Mouse (Mus musculus) adrenal gland, postnatal 14 days (tissue): ENCODE results near the gene A730049H05Rik. TPM values are rescaled to one million over a fixed set of nuclear protein-coding genes. Genes with fewer than 3 reads are reported as not detected.

Source experiments
- DNase-seq: peaks from one replicate; pipeline ENCODE4 v3.0.0; 2021; ENCODE audit warnings: mixed read lengths
- long read RNA-seq, 2 experiments: library from polyadenylated mRNA; stranded (forward); transcript quantifications; one replicate each; pipeline ENCODE4 v2.0.0; 2021
- total RNA-seq: library from RNA; stranded (reverse); gene quantifications from 2 replicates; pipeline ENCODE4 v1.2.3, GENCODE M21; 2021

A730049H05Rik gene
- 2.7 and 2.8 TPM in 2 replicates for total RNA-seq
- long read RNA-seq, experiment 1 = 0 reads
- long read RNA-seq, experiment 2, partial matches to known transcripts = 0 of 3 reads
- long read RNA-seq, experiment 2, other reads (novel, unspliced or antisense) = 2 of 3 reads

GRCm38 (mm10) chr6:92816311-92816751 lies at the start of gene A730049H05Rik:
Gene A730049H05Rik (plus strand): TSS chr6:92816478.
- no peak for DNase-seq

GRCm38 (mm10) chr6:92776356-92776755 lies 39.9 kb upstream of the A730049H05Rik start:
- peak; percentile 56 for DNase-seq

GRCm38 (mm10) chr6:92779140-92779934 lies 36.9 kb upstream of the A730049H05Rik start:
- DNase-seq = peak; percentile 71

- no peak for DNase-seq
Observed at GRCm38 (mm10) chr6:92779935-92780205, 36.4 kb upstream of the A730049H05Rik start.

- peak; percentile 36 for DNase-seq
Observed at GRCm38 (mm10) chr6:92781446-92781845, 34.8 kb upstream of the A730049H05Rik start.

- peak; percentile 66 for DNase-seq
Observed at GRCm38 (mm10) chr6:92784782-92785181, 31.5 kb upstream of the A730049H05Rik start.

- DNase-seq = no peak
Observed at GRCm38 (mm10) chr6:92786701-92787375, 29.4 kb upstream of the A730049H05Rik start.

- peak; percentile 95 for DNase-seq
Observed at GRCm38 (mm10) chr6:92787376-92787712, 28.9 kb upstream of the A730049H05Rik start.

- DNase-seq = no peak
Observed at GRCm38 (mm10) chr6:92793804-92794203, 22.5 kb upstream of the A730049H05Rik start.

- no peak for DNase-seq
Observed at GRCm38 (mm10) chr6:92801462-92801861, 14.8 kb upstream of the A730049H05Rik start.

GRCm38 (mm10) chr6:92802421-92802820 lies 13.9 kb upstream of the A730049H05Rik start:
- no peak for DNase-seq

GRCm38 (mm10) chr6:92803213-92803612 lies 13.1 kb upstream of the A730049H05Rik start:
- DNase-seq = peak; percentile 25

GRCm38 (mm10) chr6:92804254-92804971 lies 11.9 kb upstream of the A730049H05Rik start:
- DNase-seq = no peak

GRCm38 (mm10) chr6:92809818-92810217 lies 6.5 kb upstream of the A730049H05Rik start:
- no peak for DNase-seq

GRCm38 (mm10) chr6:92810628-92811027 lies 5.7 kb upstream of the A730049H05Rik start:
- DNase-seq = no peak

GRCm38 (mm10) chr6:92811566-92811965 lies 4.7 kb upstream of the A730049H05Rik start:
- no peak for DNase-seq

GRCm38 (mm10) chr6:92812702-92813370 lies 3.4 kb upstream of the A730049H05Rik start:
- DNase-seq = no peak

GRCm38 (mm10) chr6:92817661-92818060 lies 1.4 kb downstream of the A730049H05Rik start:
- no peak for DNase-seq

- DNase-seq = no peak
Observed at GRCm38 (mm10) chr6:92821606-92822005, 5.3 kb downstream of the A730049H05Rik start.

GRCm38 (mm10) chr6:92822006-92822405 lies 5.7 kb downstream of the A730049H05Rik start:
- DNase-seq = peak; percentile 33

GRCm38 (mm10) chr6:92823991-92824390 lies 7.7 kb downstream of the A730049H05Rik start:
- DNase-seq = no peak

- DNase-seq = no peak
Observed at GRCm38 (mm10) chr6:92826561-92826960, 10.3 kb downstream of the A730049H05Rik start.
